Mouse (Mus musculus) ovary, postnatal 10 days (tissue): ENCODE measurements at regions not wholly inside any gene's neighbourhood (a gene's known extent, or its start where the extent isn't known, plus 50 kb on each side); places are given as distances from the start of the nearest gene placed in this dataset.

Experiments
- DNase-seq: peaks from one replicate; pipeline ENCODE4 v3.0.0; 2022; ENCODE audit warnings: low spot score

GRCm38 (mm10) chr1:76009601-76010000 lies 463.5 kb downstream of the Slc4a3 start:
- no peak for DNase-seq

- DNase-seq, result no peak
Observed at GRCm38 (mm10) chr1:76010212-76010800, 464.2 kb downstream of the Slc4a3 start.

- no peak for DNase-seq
Observed at GRCm38 (mm10) chr1:76018588-76018987, 472.5 kb downstream of the Slc4a3 start.

GRCm38 (mm10) chr1:76019071-76019470 lies 473.0 kb downstream of the Slc4a3 start:
- no peak for DNase-seq

GRCm38 (mm10) chr1:76024650-76025049 lies 478.6 kb downstream of the Slc4a3 start:
- DNase-seq, result no peak

GRCm38 (mm10) chr1:76025389-76025788 lies 479.3 kb downstream of the Slc4a3 start:
- no peak for DNase-seq

- DNase-seq, result no peak
Observed at GRCm38 (mm10) chr1:76029059-76029458, 483.0 kb downstream of the Slc4a3 start.

GRCm38 (mm10) chr1:76031171-76031922 lies 485.3 kb downstream of the Slc4a3 start:
- no peak for DNase-seq

GRCm38 (mm10) chr1:76031923-76032285 lies 485.8 kb downstream of the Slc4a3 start:
- no peak for DNase-seq

GRCm38 (mm10) chr1:76032626-76033025 lies 486.6 kb downstream of the Slc4a3 start:
- no peak for DNase-seq

GRCm38 (mm10) chr1:76036316-76036715 lies 490.2 kb downstream of the Slc4a3 start:
- no peak for DNase-seq

- no peak for DNase-seq
Observed at GRCm38 (mm10) chr1:76039029-76039655, 493.1 kb downstream of the Slc4a3 start.

- DNase-seq, result no peak
Observed at GRCm38 (mm10) chr1:76039661-76040060, 493.6 kb downstream of the Slc4a3 start.

GRCm38 (mm10) chr1:76050264-76050663 lies 504.2 kb downstream of the Slc4a3 start:
- DNase-seq, result no peak

- DNase-seq, result no peak
Observed at GRCm38 (mm10) chr1:76053378-76054171, 507.5 kb downstream of the Slc4a3 start.

GRCm38 (mm10) chr1:76065783-76066182 lies 519.7 kb downstream of the Slc4a3 start:
- DNase-seq, result no peak

GRCm38 (mm10) chr1:76070831-76071321 lies 524.8 kb downstream of the Slc4a3 start:
- DNase-seq, result peak; percentile 4

GRCm38 (mm10) chr1:76075213-76075612 lies 529.1 kb downstream of the Slc4a3 start:
- no peak for DNase-seq

- DNase-seq, result no peak
Observed at GRCm38 (mm10) chr1:76075685-76076455, 529.8 kb downstream of the Slc4a3 start.

- no peak for DNase-seq
Observed at GRCm38 (mm10) chr1:76080241-76080640, 534.2 kb downstream of the Slc4a3 start.

- DNase-seq, result no peak
Observed at GRCm38 (mm10) chr1:76081700-76082099, 535.6 kb downstream of the Slc4a3 start.
